ENCODE assay signal across 8 mouse cellular contexts in genomic region chr14:20703461-20703860, GRCm38 (mm10). TPM values are rescaled to one million over a fixed set of nuclear protein-coding genes. Genes with fewer than 3 reads are reported as not detected.
DNase-seq lines count a peak whose midpoint lies in the region; ATAC-seq and TF ChIP-seq lines count a peak whose summit lies in the region.
"Not testable (repeated sequence)": the region's sequence is repeated elsewhere in the genome, so short reads cannot be mapped to it uniquely, and the experiment has no call there.

No protein-coding gene starts in this region.

- in situ Hi-C loops in CH12.LX (cut with MboI; ENCODE audit: low pct_ligation_motif_present, low pct_unique_long_range_greater_than_20kb, low sequenced_read_pairs), result not testable (repeated sequence)

- not testable (repeated sequence) for DNase-seq in CH12.LX (ENCODE audit: extremely low read depth); forebrain, postnatal 0 days; liver, embryonic 13.5 days; midbrain, embryonic 11.5 days (ENCODE audit: low spot score, missing footprints)

- 12% methylated on average over 8 of the region's 8 CpGs for WGBS in embryonic facial prominence, embryonic 12.5 days
- WGBS in forebrain, postnatal 0 days, result 9% methylated on average over 8 of the region's 8 CpGs
- 10% methylated on average over 8 of the region's 8 CpGs for WGBS in hindbrain, embryonic 12.5 days
- 6% methylated on average over 7 of the region's 8 CpGs for WGBS in kidney, embryonic 16.5 days
- WGBS in liver, embryonic 13.5 days (ENCODE audit: insufficient replicate concordance), result 5% methylated on average over 8 of the region's 8 CpGs
- whole genome bisulfite sequencing in midbrain, embryonic 11.5 days, result 17% methylated on average over 8 of the region's 8 CpGs
- WGBS in olfactory bulb, adult 2 months, result 10% methylated on average over 8 of the region's 8 CpGs

- H3K4me2 ChIP-seq in CH12.LX (ENCODE audit: insufficient read depth, low read depth, poor library complexity, severe bottlenecking), result peak overlapping the region; percentile 79
- peak overlapping the region; percentile 59 for H3K4me2 ChIP-seq in embryonic facial prominence, embryonic 12.5 days (replicated peaks)
- peak overlapping the region; percentile 64 for H3K4me2 ChIP-seq in forebrain, postnatal 0 days (ENCODE audit: low read depth)
- H3K4me2 ChIP-seq in hindbrain, embryonic 12.5 days (replicated peaks), result peak overlapping the region; percentile 65
- H3K4me2 ChIP-seq in kidney, embryonic 16.5 days (replicated peaks; ENCODE audit: low read depth, low read length), result peak overlapping the region; percentile 73
- H3K4me2 ChIP-seq in liver, embryonic 13.5 days, result peak overlapping the region; percentile 78
- H3K4me2 ChIP-seq in midbrain, embryonic 11.5 days, result peak overlapping the region; percentile 68

- H3K9me3 ChIP-seq in CH12.LX (replicated peaks; ENCODE audit: low read length); embryonic facial prominence, embryonic 12.5 days; forebrain, postnatal 0 days (ENCODE audit: low read length); hindbrain, embryonic 12.5 days (replicated peaks); kidney, embryonic 16.5 days (ENCODE audit: low read length); liver, embryonic 13.5 days (replicated peaks); midbrain, embryonic 11.5 days (ENCODE audit: control insufficient read depth, low read length): not testable (repeated sequence)

- peaks cover 59% of the 10 kb centered on the region for H3K79me2 ChIP-seq in CH12.LX (replicated peaks; ENCODE audit: control insufficient read depth, extremely low read depth, insufficient read depth, poor library complexity, severe bottlenecking)

- H3K36me3 ChIP-seq in CH12.LX (replicated peaks in 1 of 2; ENCODE audit: control insufficient read depth in 1 of 2, insufficient read depth in 1 of 2, low read length in 1 of 2), result peaks cover 9 to 33% of the 10 kb centered on the region in 2 experiments
- peaks cover 12% of the 10 kb centered on the region for H3K36me3 ChIP-seq in embryonic facial prominence, embryonic 12.5 days
- H3K36me3 ChIP-seq in forebrain, postnatal 0 days (ENCODE audit: insufficient read depth); midbrain, embryonic 11.5 days (ENCODE audit: control insufficient read depth, insufficient read depth, low read length): not testable (repeated sequence)
- peaks cover 13% of the 10 kb centered on the region for H3K36me3 ChIP-seq in hindbrain, embryonic 12.5 days
- H3K36me3 ChIP-seq in kidney, embryonic 16.5 days (ENCODE audit: insufficient read depth, low read length), result peaks cover 11% of the 10 kb centered on the region; the same call in 1 of the 2 replicates
- peaks cover 33% of the 10 kb centered on the region for H3K36me3 ChIP-seq in liver, embryonic 13.5 days

- dilution Hi-C loops in CH12.LX (cut with MboI; ENCODE audit: extremely low pct_ligation_motif_present, extremely low pct_unique_long_range_greater_than_20kb, low sequenced_read_pairs), result not testable (repeated sequence)

- TF ChIP-seq RAD21 in CH12.LX (IDR thresholded peaks at IDR 0.05; ENCODE audit: low read depth, low read length), result not testable (repeated sequence)

- not testable (repeated sequence) for TF ChIP-seq POLR2A in CH12.LX (IDR thresholded peaks at IDR 0.05; ENCODE audit: low read depth, low read length); olfactory bulb, adult 2 months (IDR thresholded peaks at IDR 0.05; ENCODE audit: insufficient read depth, low read depth, low read length)

- not testable (repeated sequence) for TF ChIP-seq CTCF in CH12.LX (conservative IDR thresholded peaks at IDR 0.05 in 1 of 2, IDR thresholded peaks at IDR 0.05 in 1 of 2; ENCODE audit: low read depth in 2 of 2, low read length in 2 of 2); forebrain, postnatal 0 days (IDR thresholded peaks at IDR 0.05; ENCODE audit: low read depth); olfactory bulb, adult 2 months (IDR thresholded peaks at IDR 0.05; ENCODE audit: insufficient read depth, low read depth, low read length)

- not testable (repeated sequence) for TF ChIP-seq EP300 in CH12.LX (IDR thresholded peaks at IDR 0.05; ENCODE audit: low read length)

- H3K9ac ChIP-seq in CH12.LX (ENCODE audit: insufficient read depth, low read depth), result peak overlapping the region; percentile 75
- H3K9ac ChIP-seq in embryonic facial prominence, embryonic 12.5 days, result peak overlapping the region; percentile 73
- peak overlapping the region; percentile 93 for H3K9ac ChIP-seq in forebrain, postnatal 0 days
- H3K9ac ChIP-seq in hindbrain, embryonic 12.5 days, result peak overlapping the region; percentile 79
- H3K9ac ChIP-seq in kidney, embryonic 16.5 days (replicated peaks; ENCODE audit: low read length), result peak overlapping the region; percentile 95
- peak overlapping the region; percentile 88 for H3K9ac ChIP-seq in liver, embryonic 13.5 days
- peak overlapping the region; percentile 95 for H3K9ac ChIP-seq in midbrain, embryonic 11.5 days (ENCODE audit: low read length)

- peaks cover 3 to 43% of the 10 kb centered on the region in 2 experiments; a peak in 3 of 4 replicates for H3K4me1 ChIP-seq in CH12.LX (ENCODE audit: control insufficient read depth in 1 of 2, insufficient read depth in 2 of 2)
- peaks cover 13% of the 10 kb centered on the region for H3K4me1 ChIP-seq in embryonic facial prominence, embryonic 12.5 days
- H3K4me1 ChIP-seq in forebrain, postnatal 0 days (ENCODE audit: insufficient read depth); olfactory bulb, adult 2 months (ENCODE audit: control insufficient read depth, insufficient read depth, low read length): not testable (repeated sequence)
- H3K4me1 ChIP-seq in hindbrain, embryonic 12.5 days, result peaks cover 29% of the 10 kb centered on the region
- peaks cover 33% of the 10 kb centered on the region for H3K4me1 ChIP-seq in kidney, embryonic 16.5 days (ENCODE audit: insufficient read depth, low read length)
- peaks cover 71% of the 10 kb centered on the region for H3K4me1 ChIP-seq in liver, embryonic 13.5 days (replicated peaks)
- H3K4me1 ChIP-seq in midbrain, embryonic 11.5 days (ENCODE audit: control insufficient read depth, insufficient read depth, low read length), result peaks cover 14% of the 10 kb centered on the region

- not testable (repeated sequence) for H3K27me3 ChIP-seq in CH12.LX (replicated peaks); embryonic facial prominence, embryonic 12.5 days; forebrain, postnatal 0 days (ENCODE audit: insufficient read depth, low read length); hindbrain, embryonic 12.5 days; kidney, embryonic 16.5 days (ENCODE audit: insufficient read depth, low read length); liver, embryonic 13.5 days; midbrain, embryonic 11.5 days (ENCODE audit: control insufficient read depth, insufficient read depth, low read length)

- H3K4me3 ChIP-seq in CH12.LX (replicated peaks in 1 of 3; ENCODE audit: low read depth in 2 of 3, low read length in 2 of 3, poor library complexity in 1 of 3), result peak overlapping the region; percentile 79 to 96 (median 94)
- H3K4me3 ChIP-seq in embryonic facial prominence, embryonic 12.5 days, result peak overlapping the region; percentile 60
- H3K4me3 ChIP-seq in forebrain, postnatal 0 days (ENCODE audit: low read depth, low read length), result peak overlapping the region; percentile 82
- H3K4me3 ChIP-seq in hindbrain, embryonic 12.5 days, result peak overlapping the region; percentile 74
- H3K4me3 ChIP-seq in kidney, embryonic 16.5 days (ENCODE audit: low read length), result peak overlapping the region; percentile 96
- peak overlapping the region; percentile 93 for H3K4me3 ChIP-seq in liver, embryonic 13.5 days (replicated peaks)
- peak overlapping the region; percentile 82 for H3K4me3 ChIP-seq in midbrain, embryonic 11.5 days (ENCODE audit: low read depth, low read length)
- peak overlapping the region; percentile 94 for H3K4me3 ChIP-seq in olfactory bulb, adult 2 months (ENCODE audit: insufficient read depth, low read depth, low read length)

- ATAC-seq in embryonic facial prominence, embryonic 12.5 days (ENCODE audit: insufficient number of reproducible peaks, insufficient read depth, low FRiP score, low TSS enrichment); forebrain, postnatal 0 days; hindbrain, embryonic 12.5 days (ENCODE audit: low FRiP score); kidney, embryonic 16.5 days (ENCODE audit: low FRiP score, low TSS enrichment); liver, embryonic 13.5 days (ENCODE audit: low read depth); midbrain, embryonic 11.5 days (ENCODE audit: low FRiP score): not testable (repeated sequence)

- not testable (repeated sequence) for H3K27ac ChIP-seq in CH12.LX (ENCODE audit: insufficient read depth, low read depth); midbrain, embryonic 11.5 days (ENCODE audit: low read depth, low read length); olfactory bulb, adult 2 months (ENCODE audit: insufficient read depth, low read depth, low read length)
- H3K27ac ChIP-seq in embryonic facial prominence, embryonic 12.5 days, result peak overlapping the region; percentile 89
- peak overlapping the region; percentile 92 for H3K27ac ChIP-seq in forebrain, postnatal 0 days (ENCODE audit: low read depth, low read length)
- peak overlapping the region; percentile 91 for H3K27ac ChIP-seq in hindbrain, embryonic 12.5 days
- H3K27ac ChIP-seq in kidney, embryonic 16.5 days (ENCODE audit: low read length), result peak overlapping the region; percentile 95
- peak overlapping the region; percentile 93 for H3K27ac ChIP-seq in liver, embryonic 13.5 days

RNA-seq across cellular contexts. Expression of gene Chchd1, which starts 0.7 kb away (rescaled TPM):
- 184 and 191 TPM in 2 replicates for total RNA-seq in CH12.LX (2012; rRNA removed)
- total RNA-seq in CH12.LX (2014; rRNA removed), result 391 and 402 TPM in 2 replicates
- 157 and 166 TPM in 2 replicates for polyA plus RNA-seq in CH12.LX (2012; ENCODE audit: insufficient read length, low read depth)
- 233 and 238 TPM in 2 replicates for polyA plus RNA-seq in embryonic facial prominence, embryonic 12.5 days (2016; fragmentation: Nextera tagmentation; extraction: Ambion mirVana)
- 238 and 257 TPM in 2 replicates for total RNA-seq in forebrain, postnatal 0 days (2014; rRNA removed)
- 222 and 300 TPM in 2 replicates for polyA plus RNA-seq in forebrain, postnatal 0 days (2015; fragmentation: Nextera tagmentation; extraction: Ambion mirVana)
- polyA plus RNA-seq in hindbrain, embryonic 12.5 days (2016; fragmentation: Nextera tagmentation; extraction: Ambion mirVana), result 213 and 215 TPM in 2 replicates
- polyA plus RNA-seq in kidney, embryonic 16.5 days (2015; fragmentation: Nextera tagmentation; extraction: Ambion mirVana), result 161 and 171 TPM in 2 replicates
- 133 and 150 TPM in 2 replicates for polyA plus RNA-seq in liver, embryonic 13.5 days (2015; fragmentation: Nextera tagmentation; extraction: Ambion mirVana)
- polyA plus RNA-seq in midbrain, embryonic 11.5 days (2014; fragmentation: Nextera tagmentation; extraction: Ambion mirVana), result 256 and 258 TPM in 2 replicates
- not detected in 2 replicates for polyA plus RNA-seq in olfactory bulb, adult 2 months (2012; ENCODE audit: insufficient read depth, insufficient read length, low replicate concordance, missing spikeins)

RNA-seq across cellular contexts. Expression of gene Zswim8, which starts 3.9 kb away (rescaled TPM):
- 22.6 and 22.8 TPM in 2 replicates for total RNA-seq in CH12.LX (2012; rRNA removed)
- 8.7 and 9.5 TPM in 2 replicates for total RNA-seq in CH12.LX (2014; rRNA removed)
- 33.9 and 39.6 TPM in 2 replicates for polyA plus RNA-seq in CH12.LX (2012; ENCODE audit: insufficient read length, low read depth)
- polyA plus RNA-seq in embryonic facial prominence, embryonic 12.5 days (2016; fragmentation: Nextera tagmentation; extraction: Ambion mirVana), result 45.8 and 49.1 TPM in 2 replicates
- 112 and 162 TPM in 2 replicates for total RNA-seq in forebrain, postnatal 0 days (2014; rRNA removed)
- 24.6 and 28.2 TPM in 2 replicates for polyA plus RNA-seq in forebrain, postnatal 0 days (2015; fragmentation: Nextera tagmentation; extraction: Ambion mirVana)
- 53.8 and 60.1 TPM in 2 replicates for polyA plus RNA-seq in hindbrain, embryonic 12.5 days (2016; fragmentation: Nextera tagmentation; extraction: Ambion mirVana)
- 28.3 and 33.6 TPM in 2 replicates for polyA plus RNA-seq in kidney, embryonic 16.5 days (2015; fragmentation: Nextera tagmentation; extraction: Ambion mirVana)
- 4.0 and 4.6 TPM in 2 replicates for polyA plus RNA-seq in liver, embryonic 13.5 days (2015; fragmentation: Nextera tagmentation; extraction: Ambion mirVana)
- polyA plus RNA-seq in midbrain, embryonic 11.5 days (2014; fragmentation: Nextera tagmentation; extraction: Ambion mirVana), result 19.1 and 22.9 TPM in 2 replicates
- polyA plus RNA-seq in olfactory bulb, adult 2 months (2012; ENCODE audit: insufficient read depth, insufficient read length, low replicate concordance, missing spikeins), result 307 TPM in 1 of 2 replicates, not detected in the other

RNA-seq across cellular contexts. Expression of gene Fut11, which starts 8.7 kb away (rescaled TPM):
- 2.6 and 2.9 TPM in 2 replicates for total RNA-seq in CH12.LX (2012; rRNA removed)
- total RNA-seq in CH12.LX (2014; rRNA removed), result 3.5 and 3.7 TPM in 2 replicates
- polyA plus RNA-seq in CH12.LX (2012; ENCODE audit: insufficient read length, low read depth), result 3.8 and 4.0 TPM in 2 replicates
- 27.4 and 29.3 TPM in 2 replicates for polyA plus RNA-seq in embryonic facial prominence, embryonic 12.5 days (2016; fragmentation: Nextera tagmentation; extraction: Ambion mirVana)
- 11.2 and 17.9 TPM in 2 replicates for total RNA-seq in forebrain, postnatal 0 days (2014; rRNA removed)
- 14.0 and 20.7 TPM in 2 replicates for polyA plus RNA-seq in forebrain, postnatal 0 days (2015; fragmentation: Nextera tagmentation; extraction: Ambion mirVana)
- 32.0 and 33.4 TPM in 2 replicates for polyA plus RNA-seq in hindbrain, embryonic 12.5 days (2016; fragmentation: Nextera tagmentation; extraction: Ambion mirVana)
- polyA plus RNA-seq in kidney, embryonic 16.5 days (2015; fragmentation: Nextera tagmentation; extraction: Ambion mirVana), result 28.2 and 28.5 TPM in 2 replicates
- polyA plus RNA-seq in liver, embryonic 13.5 days (2015; fragmentation: Nextera tagmentation; extraction: Ambion mirVana), result 6.5 and 7.3 TPM in 2 replicates
- polyA plus RNA-seq in midbrain, embryonic 11.5 days (2014; fragmentation: Nextera tagmentation; extraction: Ambion mirVana), result 20.7 and 22.0 TPM in 2 replicates
- not detected in 2 replicates for polyA plus RNA-seq in olfactory bulb, adult 2 months (2012; ENCODE audit: insufficient read depth, insufficient read length, low replicate concordance, missing spikeins)

RNA-seq across cellular contexts. Expression of gene Sec24c, which starts 29.4 kb away (rescaled TPM):
- total RNA-seq in CH12.LX (2012; rRNA removed) (95.9 and 103 TPM in 2 replicates), CH12.LX (2014; rRNA removed) (51.2 and 57.0 TPM in 2 replicates)
- polyA plus RNA-seq in CH12.LX (2012; ENCODE audit: insufficient read length, low read depth), result 107 and 122 TPM in 2 replicates
- polyA plus RNA-seq in embryonic facial prominence, embryonic 12.5 days (2016; fragmentation: Nextera tagmentation; extraction: Ambion mirVana), result 97.3 and 100 TPM in 2 replicates
- total RNA-seq in forebrain, postnatal 0 days (2014; rRNA removed), result 65.0 and 86.4 TPM in 2 replicates
- 46.0 and 57.1 TPM in 2 replicates for polyA plus RNA-seq in forebrain, postnatal 0 days (2015; fragmentation: Nextera tagmentation; extraction: Ambion mirVana)
- polyA plus RNA-seq in hindbrain, embryonic 12.5 days (2016; fragmentation: Nextera tagmentation; extraction: Ambion mirVana), result 102 and 109 TPM in 2 replicates
- 113 and 120 TPM in 2 replicates for polyA plus RNA-seq in kidney, embryonic 16.5 days (2015; fragmentation: Nextera tagmentation; extraction: Ambion mirVana)
- polyA plus RNA-seq in liver, embryonic 13.5 days (2015; fragmentation: Nextera tagmentation; extraction: Ambion mirVana), result 30.2 and 38.4 TPM in 2 replicates
- 74.3 and 74.7 TPM in 2 replicates for polyA plus RNA-seq in midbrain, embryonic 11.5 days (2014; fragmentation: Nextera tagmentation; extraction: Ambion mirVana)
- 190 and 558 TPM in 2 replicates for polyA plus RNA-seq in olfactory bulb, adult 2 months (2012; ENCODE audit: insufficient read depth, insufficient read length, low replicate concordance, missing spikeins)

RNA-seq across cellular contexts. Expression of gene Ndst2, which starts 30.9 kb away (rescaled TPM):
- 17.8 and 21.1 TPM in 2 replicates for total RNA-seq in CH12.LX (2012; rRNA removed)
- total RNA-seq in CH12.LX (2014; rRNA removed), result 9.9 and 11.4 TPM in 2 replicates
- 18.0 and 20.2 TPM in 2 replicates for polyA plus RNA-seq in CH12.LX (2012; ENCODE audit: insufficient read length, low read depth)
- 34.7 and 35.1 TPM in 2 replicates for polyA plus RNA-seq in embryonic facial prominence, embryonic 12.5 days (2016; fragmentation: Nextera tagmentation; extraction: Ambion mirVana)
- total RNA-seq in forebrain, postnatal 0 days (2014; rRNA removed), result 16.3 and 25.0 TPM in 2 replicates
- polyA plus RNA-seq in forebrain, postnatal 0 days (2015; fragmentation: Nextera tagmentation; extraction: Ambion mirVana), result 6.7 and 11.2 TPM in 2 replicates
- polyA plus RNA-seq in hindbrain, embryonic 12.5 days (2016; fragmentation: Nextera tagmentation; extraction: Ambion mirVana), result 27.2 and 28.2 TPM in 2 replicates
- polyA plus RNA-seq in kidney, embryonic 16.5 days (2015; fragmentation: Nextera tagmentation; extraction: Ambion mirVana), result 31.6 and 33.5 TPM in 2 replicates
- 14.2 and 16.6 TPM in 2 replicates for polyA plus RNA-seq in liver, embryonic 13.5 days (2015; fragmentation: Nextera tagmentation; extraction: Ambion mirVana)
- 22.0 and 23.0 TPM in 2 replicates for polyA plus RNA-seq in midbrain, embryonic 11.5 days (2014; fragmentation: Nextera tagmentation; extraction: Ambion mirVana)
- polyA plus RNA-seq in olfactory bulb, adult 2 months (2012; ENCODE audit: insufficient read depth, insufficient read length, low replicate concordance, missing spikeins), result not detected in 2 replicates

Comparison
In these comparisons a context has a peak if more than half of its experiments do, and no peak if none do; other contexts are left out.
1. RNA of gene Chchd1, which starts 0.7 kb away (polyA plus RNA-seq): 256 to 258 TPM in midbrain, embryonic 11.5 days, 233 to 238 TPM in embryonic facial prominence, embryonic 12.5 days, 222 to 300 TPM in forebrain, postnatal 0 days, 213 to 215 TPM in hindbrain, embryonic 12.5 days, 161 to 171 TPM in kidney, embryonic 16.5 days, 157 to 166 TPM in CH12.LX and 133 to 150 TPM in liver, embryonic 13.5 days; not detected in olfactory bulb, adult 2 months; every median in the first group is over 100 times any median in the second.
2. Peak in every context shown above with its lines, with median percentiles within 50 percentile points of each other: H3K4me2 ChIP-seq, H3K4me3 ChIP-seq and H3K9ac ChIP-seq.